Mouse (Mus musculus) lung, postnatal 25 days (tissue): Measurements from ENCODE around the gene Nsdhl.

ENCODE experiments used
- DNase-seq: peaks from one replicate; pipeline ENCODE4 v3.0.0; 2022; ENCODE audit warnings: low spot score

Gene Nsdhl

GRCm38 (mm10) chrX:72917884-72918681 lies at the start of gene Nsdhl, which contains the start of gene Cetn2:
Gene Nsdhl, plus strand, starts transcription at chrX:72918557.
Gene Cetn2, minus strand, starts transcription at chrX:72918411.
- DNase-seq, result peak; percentile 93

- no peak for DNase-seq
These were observed 22.8 kb upstream of the Nsdhl start for GRCm38 (mm10) chrX:72895388-72896054.

GRCm38 (mm10) chrX:72896055-72896437 lies 22.3 kb upstream of the Nsdhl start:
- DNase-seq, result no peak

- no peak for DNase-seq
These were observed 15.8 kb upstream of the Nsdhl start for GRCm38 (mm10) chrX:72902530-72902929.

- DNase-seq, result no peak
These were observed 10.5 kb upstream of the Nsdhl start for GRCm38 (mm10) chrX:72907619-72908403.

GRCm38 (mm10) chrX:72908404-72908741 lies 10.0 kb upstream of the Nsdhl start:
- DNase-seq, result peak; percentile 13

- no peak for DNase-seq
These were observed 6.7 kb upstream of the Nsdhl start for GRCm38 (mm10) chrX:72911611-72912010.

- DNase-seq, result no peak
These were observed 314 bp downstream of the Nsdhl start for GRCm38 (mm10) chrX:72918682-72919059.

- no peak for DNase-seq
These were observed 3.0 kb downstream of the Nsdhl start for GRCm38 (mm10) chrX:72921391-72921790.

- no peak for DNase-seq
These were observed 35.1 kb downstream of the Nsdhl start for GRCm38 (mm10) chrX:72953464-72953863.

- no peak for DNase-seq
These were observed 38.1 kb downstream of the Nsdhl start for GRCm38 (mm10) chrX:72956486-72956885.

GRCm38 (mm10) chrX:72960431-72960830 lies 42.1 kb downstream of the Nsdhl start:
- peak; percentile 16 for DNase-seq

- DNase-seq, result no peak
These were observed 43.2 kb downstream of the Nsdhl start for GRCm38 (mm10) chrX:72961511-72961910.

- no peak for DNase-seq
These were observed 44.4 kb downstream of the Nsdhl start for GRCm38 (mm10) chrX:72962743-72963142.

GRCm38 (mm10) chrX:72982831-72983230 lies 64.5 kb downstream of the Nsdhl start:
- no peak for DNase-seq

GRCm38 (mm10) chrX:72985607-72986006 lies 67.2 kb downstream of the Nsdhl start:
- no peak for DNase-seq

- peak; percentile 48 for DNase-seq
These were observed 68.6 kb downstream of the Nsdhl start, which contains the start of gene Zfp185 for GRCm38 (mm10) chrX:72986841-72987519. Gene Zfp185, plus strand, starts transcription at chrX:72987339.

GRCm38 (mm10) chrX:72987520-72987905 lies 69.2 kb downstream of the Nsdhl start:
- DNase-seq, result no peak

- DNase-seq, result no peak
These were observed 70.1 kb downstream of the Nsdhl start for GRCm38 (mm10) chrX:72988431-72988830.

GRCm38 (mm10) chrX:72990581-72990980 lies 72.2 kb downstream of the Nsdhl start:
- no peak for DNase-seq

- no peak for DNase-seq
These were observed 74.0 kb downstream of the Nsdhl start for GRCm38 (mm10) chrX:72992291-72992919.

- no peak for DNase-seq
These were observed 77.2 kb downstream of the Nsdhl start for GRCm38 (mm10) chrX:72995542-72995941.
